Mouse (Mus musculus) megakaryocyte, embryonic 14.5 days (primary cell): ENCODE measurements at regions not wholly inside any gene's neighbourhood (a gene's known extent, or its start where the extent isn't known, plus 50 kb on each side); places are given as distances from the start of the nearest gene placed in this dataset.

Experiments used
- FLI1 ChIP-seq: IDR thresholded peaks from 2 replicates; pipeline ENCODE4 v1.6.1; 2012; ENCODE audit warnings: low read length, inconsistent platforms, mixed read lengths
- GATA1 ChIP-seq: IDR thresholded peaks from 3 replicates; pipeline ENCODE4 v1.6.1; 2012; ENCODE audit warnings: mixed read lengths, low read length, inconsistent platforms, borderline replicate concordance

DNA sequence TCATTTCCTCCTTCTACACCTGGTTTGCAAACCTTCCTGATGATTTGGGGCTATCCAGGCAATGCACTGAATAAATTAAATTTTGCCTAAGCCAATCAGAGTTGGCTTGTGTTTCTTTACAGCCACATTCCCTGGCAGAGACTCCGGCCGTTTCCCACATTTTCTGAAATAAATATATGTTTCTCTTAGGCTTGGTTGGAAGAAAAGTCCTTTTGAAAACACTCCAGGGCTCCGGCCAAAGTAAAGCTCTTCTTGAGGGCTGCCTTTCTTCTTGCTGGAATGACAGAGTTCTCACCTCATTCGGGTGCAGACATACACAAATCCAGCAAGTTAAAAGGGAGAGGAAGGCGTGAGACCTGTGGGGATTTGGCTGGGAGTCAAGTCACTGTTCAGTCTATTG, 252.0 kb upstream of the Tbx3 start:
- TF ChIP-seq GATA1 (no peak), FLI1 (no peak)
